Mouse (Mus musculus) gastrocnemius, adult 2 months (tissue): ENCODE data around the gene Ppt1. TPM values are rescaled to one million over a fixed set of nuclear protein-coding genes. Genes with fewer than 3 reads are reported as not detected.

Source experiments
- DNase-seq: peaks from one replicate; pipeline ENCODE4 v3.0.0; 2022
- H3K27ac ChIP-seq: fragments of 200-600 bp; 2 replicates; pipeline ENCODE4 v1.8.1; 2022; ENCODE audit warnings: mild to moderate bottlenecking
- H3K4me3 ChIP-seq: fragments of 200-600 bp; 2 replicates; pipeline ENCODE4 v1.8.1; 2022; ENCODE audit warnings: mild to moderate bottlenecking, moderate library complexity
- CTCF ChIP-seq: fragments of 200-600 bp; IDR thresholded peaks from 2 replicates; pipeline ENCODE4 v1.8.1; 2022; ENCODE audit warnings: antibody characterized with exemption, mild to moderate bottlenecking, moderate library complexity
- intact Hi-C: fragments of 180-260 bp; cut with DNase I; formaldehyde crosslinking; loops from one replicate; pipeline ENCODE4 v1.15.1; 2025
- total RNA-seq, 2 experiments: library from RNA; stranded (reverse); gene quantifications; 2 replicates each; pipeline ENCODE4 v1.2.3; 2021

Ppt1 gene
- total RNA-seq, 2 experiments from 2014 or later: 9.1 to 13.6 TPM

DNA sequence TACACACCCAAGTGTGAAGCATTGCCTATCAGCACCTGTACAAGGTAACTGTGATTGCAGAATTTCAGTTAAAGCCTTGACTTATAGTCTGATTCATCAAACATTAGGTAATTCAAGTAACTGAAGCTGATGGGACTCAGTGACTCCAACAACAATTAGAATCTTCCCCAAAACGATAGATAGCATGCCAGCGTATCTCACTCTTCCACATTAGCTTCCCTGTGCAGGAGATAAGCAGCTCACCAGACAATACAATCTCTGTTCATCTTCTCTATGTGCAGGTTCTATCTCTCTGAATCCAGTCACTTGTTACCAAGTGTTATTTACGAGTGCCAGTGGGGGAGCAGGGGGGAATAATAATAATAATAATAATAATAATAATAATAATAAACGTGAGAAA, 37.5 kb downstream of the Ppt1 start:
- intact Hi-C loops: loop anchor here (10.0 kb wide), 1 partner anchor 541 kb away; no protein-coding TSS in a partner anchor
- H3K4me3 ChIP-seq: no peak overlapping the region
- no peak for DNase-seq
- no peak for TF ChIP-seq CTCF
- H3K27ac ChIP-seq: no peak overlapping the region

DNA sequence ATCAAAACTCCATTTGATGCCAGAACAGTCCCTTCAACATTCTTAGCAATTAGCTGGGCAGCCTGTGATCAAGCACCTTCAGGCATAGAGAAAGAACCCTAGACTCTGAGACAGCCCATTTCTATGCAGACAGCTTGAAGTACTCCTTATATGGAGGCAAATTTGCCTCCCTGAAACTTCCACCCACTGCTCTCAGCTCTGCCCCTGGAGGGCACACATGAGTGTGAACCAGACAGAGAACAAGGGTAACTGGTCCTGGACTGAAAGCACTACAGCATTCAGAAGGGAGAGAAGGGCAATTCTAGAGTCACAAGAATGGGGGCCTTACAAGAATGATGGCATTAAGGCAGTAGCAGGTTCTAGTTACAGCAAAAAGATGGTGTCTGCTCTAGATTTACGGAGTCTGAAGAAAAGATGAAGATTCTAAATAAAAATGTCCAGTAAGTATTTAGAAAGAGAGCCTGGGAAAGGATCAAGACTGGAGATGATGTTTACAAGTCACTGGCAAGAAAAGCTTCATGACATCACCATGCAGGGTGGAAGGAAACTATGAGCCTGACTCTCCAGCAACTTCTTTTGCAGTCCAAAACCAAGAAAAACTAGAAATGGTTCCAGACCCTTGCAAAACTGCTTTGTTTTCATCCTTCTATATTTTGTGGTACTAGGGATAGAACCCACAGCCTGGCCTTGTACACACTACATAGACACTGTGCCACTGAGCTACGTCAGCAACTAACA, 42.5 kb downstream of the Ppt1 start:
- intact Hi-C loops: loop anchor here (10.0 kb wide), 1 partner anchor 536 kb away; no protein-coding TSS in a partner anchor
- Histone ChIP-seq H3K27ac (peak overlapping the region; percentile 73), H3K4me3 (0 out of 2 replicates have a peak overlapping the region, but pooled peaks have one; percentile 13)
- TF ChIP-seq CTCF: no peak
- DNase-seq: no peak

DNA sequence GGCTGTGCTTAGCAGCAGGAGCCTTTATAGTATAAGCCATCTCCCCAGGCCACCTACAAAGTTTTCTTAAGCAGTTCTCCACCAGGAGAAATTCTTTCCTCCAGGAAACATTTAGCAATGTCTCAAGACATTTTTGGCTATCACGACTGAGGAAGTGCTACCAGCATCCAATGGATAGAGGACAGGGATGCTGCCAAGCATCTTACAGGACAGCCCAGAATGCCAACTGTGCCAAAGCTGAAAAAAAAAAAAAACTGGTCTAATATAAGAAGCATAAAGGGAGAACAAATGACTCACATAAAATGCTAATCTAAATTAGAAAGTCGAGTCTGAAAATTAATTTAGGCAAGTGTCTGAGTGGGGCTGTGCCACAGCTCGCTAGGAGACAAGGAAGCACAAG, 46.5 kb downstream of the Ppt1 start:
- DNase-seq: no peak
- H3K4me3 ChIP-seq: no peak overlapping the region
- no peak for TF ChIP-seq CTCF
- H3K27ac ChIP-seq: peak overlapping the region; percentile 66
- intact Hi-C loops: no loop called here

DNA sequence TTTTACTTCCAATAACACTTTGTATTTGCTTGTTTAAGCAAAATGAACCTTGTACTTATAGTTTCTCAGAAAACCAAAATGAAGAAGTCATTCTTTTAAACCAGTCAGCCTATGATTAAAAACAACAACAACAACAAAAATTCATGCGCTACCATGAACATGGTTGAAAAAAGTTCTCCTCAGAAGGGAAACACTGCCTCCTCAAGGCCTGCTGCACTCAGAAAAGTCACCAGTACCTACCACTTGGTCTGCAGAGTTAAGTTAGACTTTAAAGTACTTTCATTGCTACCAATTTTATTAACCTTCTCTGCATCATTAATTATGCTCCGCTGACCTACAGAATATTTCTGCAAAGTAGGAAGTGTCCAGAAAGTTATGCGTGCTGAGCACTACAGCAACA, 47.3 kb downstream of the Ppt1 start:
- H3K4me3 ChIP-seq: peak overlapping the region; percentile 96
- no peak for DNase-seq
- peak overlapping the region; percentile 66 for H3K27ac ChIP-seq
- TF ChIP-seq CTCF: peak; percentile 27; the same call in 1 of the 2 replicates
- intact Hi-C loops: no loop called here

DNA sequence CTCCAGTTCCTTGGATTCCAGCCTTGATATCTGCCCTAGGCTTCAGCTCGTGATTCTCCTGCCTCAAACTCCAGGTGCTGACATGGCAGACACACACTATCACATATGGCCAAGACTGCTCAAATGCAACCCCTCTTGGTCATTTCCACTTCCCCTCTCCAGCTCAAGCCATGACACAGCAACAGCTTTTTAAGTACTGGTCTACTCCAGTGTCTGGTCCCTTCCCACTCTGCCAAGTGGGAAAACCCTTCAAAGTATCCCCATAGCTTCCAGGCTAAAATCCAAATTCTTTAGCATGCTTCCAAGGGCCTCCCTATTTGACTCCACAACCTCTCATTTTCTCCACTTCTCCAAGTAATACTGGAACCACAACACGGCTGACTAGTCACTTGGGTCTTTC, 48.0 kb downstream of the Ppt1 start:
- TF ChIP-seq CTCF: no peak
- Histone ChIP-seq H3K27ac (peak overlapping the region; percentile 66), H3K4me3 (peak overlapping the region; percentile 96)
- no peak for DNase-seq
- intact Hi-C loops: no loop called here

DNA sequence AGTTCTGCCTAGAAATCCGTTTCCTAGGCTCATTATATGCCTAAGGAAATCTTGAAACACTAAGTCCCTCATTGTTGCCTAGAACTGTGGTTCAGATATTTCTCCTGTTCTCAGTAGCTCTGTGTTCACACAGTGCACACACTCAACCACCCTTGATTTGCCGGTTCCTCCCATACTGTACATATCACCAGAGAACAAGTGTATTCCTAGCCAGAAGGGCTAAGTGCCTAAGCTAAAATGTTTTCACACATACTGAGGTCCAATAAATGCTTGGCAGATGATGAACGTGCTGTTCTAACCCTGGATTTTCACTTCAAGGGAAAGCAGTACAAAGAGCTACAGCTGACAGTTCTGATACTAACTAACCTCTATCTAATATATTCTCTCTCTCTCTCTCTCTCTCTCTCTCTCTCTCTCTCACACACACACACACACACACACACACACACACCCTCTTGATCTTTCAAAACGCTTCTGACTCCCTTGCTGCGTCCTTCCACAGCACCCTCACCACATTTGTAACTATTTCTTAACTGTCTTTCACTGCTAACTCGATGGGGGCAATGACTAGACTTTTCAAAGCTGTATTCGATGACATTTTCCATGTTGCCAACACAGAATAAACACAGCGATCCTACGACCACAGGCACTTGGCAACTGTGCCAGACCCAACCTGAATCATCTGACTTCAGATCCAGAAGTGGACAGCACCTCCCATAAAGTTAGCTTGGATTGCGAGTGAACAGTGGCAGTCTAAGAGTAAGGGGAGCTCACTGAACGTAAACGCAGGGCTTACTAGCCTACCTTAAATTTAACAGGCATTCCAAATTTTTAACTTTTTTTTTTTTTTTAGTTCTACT, 48.7 kb downstream of the Ppt1 start:
- no peak for TF ChIP-seq CTCF
- peak overlapping the region; percentile 96 for H3K4me3 ChIP-seq
- intact Hi-C loops: no loop called here
- no peak for DNase-seq
- H3K27ac ChIP-seq: peak overlapping the region; percentile 100

DNA sequence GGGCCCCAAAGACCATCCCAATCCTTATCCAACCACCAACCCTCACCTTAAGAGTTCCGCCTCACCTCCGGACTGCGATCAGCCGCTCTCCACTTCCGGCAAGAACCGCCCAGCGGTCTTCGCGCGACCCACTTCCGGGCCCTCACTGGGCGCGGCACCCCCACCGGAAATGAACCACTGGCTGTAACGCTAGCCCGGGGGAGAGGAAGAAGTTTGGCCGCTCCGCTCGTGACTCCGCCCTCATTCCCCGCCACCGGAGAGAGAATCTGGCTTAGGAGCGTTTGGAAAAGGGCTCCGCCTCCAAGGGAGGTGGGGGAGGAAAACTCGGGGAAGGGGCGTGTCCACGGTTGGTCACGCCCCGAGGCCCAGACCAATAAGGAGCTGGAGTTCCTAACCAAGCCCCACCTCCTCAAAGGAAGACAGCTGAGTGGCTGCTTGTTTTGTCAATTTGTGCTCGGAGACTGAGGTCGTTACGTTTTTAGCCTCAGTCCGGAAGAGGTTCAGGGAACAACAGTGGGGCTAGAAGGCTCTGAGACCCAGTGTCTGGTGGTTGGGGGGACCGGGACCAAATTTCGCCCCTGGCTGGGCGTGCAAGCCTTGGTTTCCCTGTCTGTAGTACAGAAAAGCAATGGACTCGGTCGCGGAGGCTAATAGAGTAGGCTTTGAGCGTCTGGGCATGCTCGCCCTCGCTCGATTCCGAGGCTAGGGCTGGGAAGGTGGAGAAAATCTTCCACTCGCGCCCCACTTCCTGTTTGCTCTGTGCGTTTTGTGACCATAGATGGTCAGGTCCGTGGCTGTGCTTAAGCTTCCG, 49.9 kb downstream of the Ppt1 start, which contains the start of gene Cap1:
TSS of gene Cap1 (minus strand) at position 289 of the 811 bp plus-strand sequence.
- intact Hi-C loops: loop anchor here (2.0 kb wide), 1 partner anchor 1019 kb away; the partner anchor contains the start of gene Mycbp
- Histone ChIP-seq H3K27ac (peak within 1 kb of the TSS; percentile 100), H3K4me3 (peak within 1 kb of the TSS; percentile 96)
- no peak for TF ChIP-seq CTCF
- peak; percentile 99 for DNase-seq

DNA sequence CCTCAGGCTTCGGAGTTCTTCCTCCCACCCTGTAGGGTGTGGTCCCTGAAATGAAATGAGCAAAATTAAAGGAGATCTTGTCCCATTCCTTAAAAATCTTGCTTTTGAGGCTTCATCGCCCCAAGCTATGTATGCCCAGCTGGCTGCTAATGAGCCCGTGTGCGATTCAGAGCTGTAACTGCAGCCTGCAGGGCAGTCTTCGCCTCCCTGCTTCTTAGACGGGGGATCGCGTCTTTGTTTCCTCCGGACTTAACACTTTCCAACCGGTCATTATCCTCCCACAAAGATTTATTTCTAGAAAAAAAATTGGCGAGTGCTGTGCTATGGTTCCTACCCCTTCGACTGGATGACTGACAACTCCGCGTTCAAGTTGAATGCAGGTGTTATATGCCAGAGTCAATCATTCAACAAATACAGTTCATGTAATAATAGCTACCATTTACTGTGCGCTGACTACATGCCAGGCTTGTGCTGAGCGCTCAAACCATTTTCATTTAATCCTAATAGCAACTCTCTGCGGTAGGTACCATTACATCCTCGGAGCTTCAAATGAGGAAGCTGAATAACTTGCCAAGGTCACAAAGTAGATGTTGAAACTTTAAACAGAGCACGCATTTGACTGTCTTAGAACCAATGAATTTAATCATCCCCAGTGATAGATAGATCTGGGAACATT, 50.7 kb downstream of the Ppt1 start:
- H3K27ac ChIP-seq: peak overlapping the region; percentile 100
- no peak for DNase-seq
- H3K4me3 ChIP-seq: peak overlapping the region; percentile 96
- TF ChIP-seq CTCF: no peak
- intact Hi-C loops: loop anchor here (2.0 kb wide), 1 partner anchor 1018 kb away; the partner anchor contains the start of gene Mycbp

DNA sequence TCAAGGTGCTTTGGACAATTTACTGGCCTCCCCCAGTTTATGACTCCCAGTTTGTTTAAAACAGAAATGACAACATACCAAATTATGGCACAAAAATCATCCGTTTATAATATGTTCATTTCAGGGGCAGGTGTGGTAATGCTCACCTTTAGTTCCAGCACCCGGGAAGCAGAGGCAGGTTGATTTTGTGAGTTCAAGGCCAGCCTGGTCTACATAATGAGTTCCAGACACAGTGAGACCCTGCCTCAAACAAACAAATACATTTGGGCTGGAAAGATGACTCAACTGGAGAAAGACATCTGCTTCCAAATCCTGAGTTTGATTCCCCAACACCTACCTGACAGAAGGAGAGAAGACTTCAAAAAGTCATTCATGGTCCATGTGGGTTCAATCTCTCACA, 51.3 kb downstream of the Ppt1 start:
- peak overlapping the region; percentile 100 for H3K27ac ChIP-seq
- TF ChIP-seq CTCF: no peak
- DNase-seq: no peak
- H3K4me3 ChIP-seq: peak overlapping the region; percentile 96
- intact Hi-C loops: loop anchor here (2.0 kb wide), 1 partner anchor 1017 kb away; the partner anchor contains the start of gene Mycbp

DNA sequence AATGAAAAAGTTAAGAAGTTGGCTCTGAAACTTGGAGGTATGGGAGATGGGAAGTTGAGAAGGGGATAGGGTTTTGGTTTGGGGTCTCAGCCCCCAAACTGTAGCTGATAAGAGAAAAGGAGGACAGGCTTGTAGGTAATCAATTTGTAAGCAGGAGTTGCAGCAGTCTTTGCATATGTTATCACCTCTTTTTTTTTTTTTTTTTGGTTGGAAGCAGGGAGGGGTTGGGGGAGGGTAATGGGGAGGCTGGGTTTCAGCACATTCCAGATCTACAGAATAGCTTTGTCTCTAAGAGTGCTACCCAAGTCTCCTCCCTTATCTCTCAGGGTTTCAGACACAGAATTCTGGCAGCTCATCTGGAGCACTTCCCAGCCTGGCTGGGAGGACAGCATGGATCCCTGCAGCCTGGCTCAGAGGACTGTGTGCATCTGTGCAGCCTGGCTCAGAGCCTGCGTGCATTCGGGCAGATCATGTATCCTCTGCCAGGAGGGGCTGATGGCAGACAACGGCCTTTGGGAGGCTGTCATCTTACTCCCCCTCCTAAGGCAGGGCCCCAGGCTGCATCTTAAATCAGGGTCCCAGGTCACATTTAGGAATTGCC, 54.9 kb downstream of the Ppt1 start:
- no peak overlapping the region for H3K4me3 ChIP-seq
- DNase-seq: peak; percentile 81
- peak overlapping the region; percentile 65 for H3K27ac ChIP-seq
- TF ChIP-seq CTCF: no peak
- intact Hi-C loops: no loop called here

DNA sequence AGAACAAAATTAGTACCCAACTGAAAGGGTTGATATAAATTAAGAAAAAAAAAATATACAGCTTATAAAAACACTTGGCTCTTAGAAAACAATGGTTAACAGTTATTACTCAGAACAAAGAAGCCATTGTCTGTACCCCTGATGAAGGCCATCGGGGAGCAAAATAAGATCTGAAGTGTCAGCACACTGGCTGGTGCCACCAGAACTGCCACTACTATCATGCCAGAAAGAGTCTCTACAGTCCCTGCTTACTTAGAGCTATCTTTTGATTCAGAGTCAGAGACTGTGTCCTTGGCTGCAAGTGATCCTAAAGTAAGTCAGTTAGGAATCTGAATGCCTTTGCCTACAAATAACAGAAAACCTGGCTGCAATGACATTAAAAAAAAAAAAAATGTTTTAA, 55.6 kb downstream of the Ppt1 start:
- intact Hi-C loops: no loop called here
- peak overlapping the region; percentile 65 for H3K27ac ChIP-seq
- no peak overlapping the region for H3K4me3 ChIP-seq
- TF ChIP-seq CTCF: no peak
- no peak for DNase-seq
